ENCODE assay signal across 9 mouse cellular contexts in the genomic region with DNA sequence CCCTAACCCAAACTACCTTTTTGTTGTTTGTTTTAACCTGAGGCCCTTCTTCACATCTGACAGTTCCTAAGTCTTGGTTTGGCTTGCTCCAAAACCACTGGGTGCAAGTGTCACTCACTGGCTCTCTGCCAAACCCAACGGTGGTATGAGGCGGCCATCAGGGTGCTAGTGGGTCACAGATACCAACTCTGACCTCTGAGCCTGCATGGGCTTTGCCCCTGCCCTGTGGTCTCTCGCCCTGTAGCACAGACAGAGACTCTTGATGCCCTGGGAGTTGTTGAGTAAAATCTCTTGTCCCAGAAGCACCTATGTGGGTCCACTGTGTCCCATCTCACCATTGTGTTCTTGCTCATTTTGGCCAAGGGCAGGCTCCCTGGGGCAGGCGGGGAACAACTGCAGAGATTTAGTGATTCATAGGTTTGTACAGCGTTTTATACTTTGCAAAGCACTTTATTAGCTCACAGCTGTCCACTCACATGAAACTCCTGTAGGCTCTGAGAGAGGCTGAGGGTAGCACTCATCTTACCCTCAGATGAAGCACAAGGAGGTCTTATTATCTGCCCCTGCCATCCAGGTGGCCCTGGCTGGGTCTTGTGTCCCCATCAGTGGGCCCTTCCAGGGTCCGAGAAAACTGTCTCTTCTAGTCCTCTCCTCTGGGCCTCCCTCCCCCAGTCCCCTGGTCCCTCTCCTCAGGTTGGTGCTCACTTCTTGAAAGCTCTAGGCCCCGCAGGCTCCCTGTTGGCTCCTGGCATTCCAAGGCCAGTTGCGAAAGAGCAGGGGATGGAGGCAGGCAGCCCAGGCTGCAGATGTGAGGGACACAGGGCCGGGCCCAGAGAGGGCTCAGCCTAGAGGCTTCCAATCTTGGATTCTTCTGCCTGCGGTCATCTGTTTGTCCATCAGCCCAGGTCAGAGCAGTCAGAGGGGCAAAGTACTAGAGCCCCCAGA. TPM values are rescaled to one million over a fixed set of nuclear protein-coding genes. Genes with fewer than 3 reads are reported as not detected.
DNase-seq lines count a peak whose midpoint lies in the region; ATAC-seq and TF ChIP-seq lines count a peak whose summit lies in the region.
"Had no signal": no experiment of that assay in that cellular context is flagged by ENCODE, and none has a peak within 500 bp of the region (broad histone marks: within the 10 kb centered on the region; RNA-seq: fewer than 3 reads in every experiment).

No protein-coding gene starts in this region.

- peak overlapping the region; percentile 99 for H3K27ac ChIP-seq in left cerebral cortex, adult 2 months
- no peak overlapping the region for H3K27ac ChIP-seq in liver, embryonic 13.5 days

- H3K4me2 ChIP-seq in liver, embryonic 13.5 days = peak overlapping the region; percentile 89

- 62% methylated on average over 10 of the region's 10 CpGs for WGBS in liver, embryonic 13.5 days (ENCODE audit: insufficient replicate concordance)

- ATAC-seq in liver, embryonic 13.5 days (ENCODE audit: low read depth) = no peak
- no peak for ATAC-seq in megakaryocyte progenitor cell, adult 5-6 weeks (replicated peaks; ENCODE audit: poor library complexity)

- H3K36me3 ChIP-seq in liver, embryonic 13.5 days = peaks cover 33% of the 10 kb centered on the region

- H3K9me3 ChIP-seq in liver, embryonic 13.5 days (replicated peaks) = no peaks in the 10 kb centered on the region

- DNase-seq in left cerebral cortex, adult 2 months (ENCODE audit: extremely low spot score in 1 of 2, low spot score in 2 of 2) = no peak
- DNase-seq in left cerebral cortex, postnatal 14 days (ENCODE audit: low spot score in 2 of 2) = no peak
- peak; percentile 81 for DNase-seq in adrenal gland, postnatal 10 days
- DNase-seq in heart, adult 8-10 months (ENCODE audit: low spot score) = peak; percentile 41
- no peak for DNase-seq in liver, embryonic 13.5 days
- no peak for DNase-seq in right cerebral cortex, postnatal 10 days (ENCODE audit: low spot score in 2 of 2)
- no peak for DNase-seq in B cell, adult 2 months

- peaks cover 32% of the 10 kb centered on the region for H3K4me1 ChIP-seq in liver, embryonic 13.5 days (replicated peaks)

- H3K27me3 ChIP-seq in liver, embryonic 13.5 days = 0 out of 2 replicates have a peak, but pooled peaks cover 4% of the 10 kb centered on the region

- intact Hi-C loops in left cerebral cortex, adult 2 months (cut with DNase I) = no loop called here
- intact Hi-C loops in left cerebral cortex, postnatal 14 days (cut with DNase I) = no loop called here

- no peak for TF ChIP-seq CTCF in left cerebral cortex, adult 2 months (IDR thresholded peaks at IDR 0.05)

- peak overlapping the region; percentile 78 for H3K4me3 ChIP-seq in left cerebral cortex, adult 2 months
- H3K4me3 ChIP-seq in liver, embryonic 13.5 days (replicated peaks) = peak overlapping the region; percentile 82

- H3K9ac ChIP-seq in liver, embryonic 13.5 days = peak overlapping the region; percentile 86

RNA-seq across cellular contexts. Expression of gene BC029722, which starts 1.7 kb away (rescaled TPM):
- total RNA-seq in left cerebral cortex, adult 2 months (2021) = 10 to 100 TPM; 53.1 to 56.8 TPM
- 10 to 100 TPM; 45.7 to 50.3 TPM for total RNA-seq in left cerebral cortex, postnatal 14 days (2021)
- 10 to 100 TPM; 54.2 to 56.7 TPM for total RNA-seq in adrenal gland, postnatal 10 days (2021)
- total RNA-seq in heart, adult 8-10 months (2022) = 10 to 100 TPM; 29.8 to 40.2 (median 35.1) TPM
- polyA plus RNA-seq in liver, embryonic 13.5 days (2015; fragmentation: Nextera tagmentation; extraction: Ambion mirVana) = 5.5 and 5.7 TPM in 2 replicates
- total RNA-seq in megakaryocyte progenitor cell, adult 5-6 weeks (2015) = 13.2 and 18.8 TPM in 2 replicates
- total RNA-seq in megakaryocyte progenitor cell, adult 5-6 weeks (2017) = 13.2 and 14.8 TPM in 2 replicates

RNA-seq across cellular contexts. Expression of gene Eif6, which starts 9.2 kb away (rescaled TPM):
- total RNA-seq in left cerebral cortex, adult 2 months (2021) = 10 to 100 TPM; 67.0 to 71.0 TPM
- total RNA-seq in left cerebral cortex, postnatal 14 days (2021) = 10 to 100 TPM; 65.3 to 67.6 TPM
- 100 to 1,000 TPM; 106 to 121 TPM for total RNA-seq in adrenal gland, postnatal 10 days (2021)
- 10 to 100 TPM; 44.2 to 65.1 (median 54.3) TPM for total RNA-seq in heart, adult 8-10 months (2022)
- polyA plus RNA-seq in liver, embryonic 13.5 days (2015; fragmentation: Nextera tagmentation; extraction: Ambion mirVana) = 179 and 182 TPM in 2 replicates
- 261 and 264 TPM in 2 replicates for total RNA-seq in megakaryocyte progenitor cell, adult 5-6 weeks (2015)
- 58.5 and 84.7 TPM in 2 replicates for total RNA-seq in megakaryocyte progenitor cell, adult 5-6 weeks (2017)

RNA-seq across cellular contexts. Expression of gene Fam83c, which starts 17.1 kb away (rescaled TPM):
- not detected for total RNA-seq in left cerebral cortex, adult 2 months (2021)
- not detected for total RNA-seq in left cerebral cortex, postnatal 14 days (2021)
- not detected for total RNA-seq in adrenal gland, postnatal 10 days (2021)
- total RNA-seq in heart, adult 8-10 months (2022) = not detected
- polyA plus RNA-seq in liver, embryonic 13.5 days (2015; fragmentation: Nextera tagmentation; extraction: Ambion mirVana) = 0.10 and 0.12 TPM in 2 replicates
- not detected in 2 replicates for total RNA-seq in megakaryocyte progenitor cell, adult 5-6 weeks (2015)
- not detected in 2 replicates for total RNA-seq in megakaryocyte progenitor cell, adult 5-6 weeks (2017)
- total RNA-seq: adrenal gland, adult 18-20 months had no signal

RNA-seq across cellular contexts. Expression of gene Mmp24, which starts 42.4 kb away (rescaled TPM):
- 10 to 100 TPM; 35.6 to 37.8 TPM for total RNA-seq in left cerebral cortex, adult 2 months (2021)
- total RNA-seq in left cerebral cortex, postnatal 14 days (2021) = 10 to 100 TPM; 45.8 to 50.0 TPM
- 1 to 10 TPM; 2.5 to 3.4 TPM for total RNA-seq in adrenal gland, postnatal 10 days (2021)
- total RNA-seq in heart, adult 8-10 months (2022) = not detected
- polyA plus RNA-seq in liver, embryonic 13.5 days (2015; fragmentation: Nextera tagmentation; extraction: Ambion mirVana) = not detected in 2 replicates
- not detected in 2 replicates for total RNA-seq in megakaryocyte progenitor cell, adult 5-6 weeks (2015)
- total RNA-seq in megakaryocyte progenitor cell, adult 5-6 weeks (2017) = under 0.01 TPM in 1 of 2 replicates, not detected in the other

Comparison
In these comparisons a context has a peak if more than half of its experiments do, and no peak if none do; other contexts are left out.
1. DNase-seq: peak in adrenal gland, postnatal 10 days (single experiment) and heart, adult 8-10 months (single experiment); none in left cerebral cortex, adult 2 months (0 of 2), left cerebral cortex, postnatal 14 days (0 of 2), liver, embryonic 13.5 days (single experiment), right cerebral cortex, postnatal 10 days (0 of 2) and B cell, adult 2 months (0 of 2).